Mouse (Mus musculus) lung, postnatal 25 days (tissue): ENCODE measurements around the gene Gm6034.
"Not testable (repeated sequence)": the region's sequence is repeated elsewhere in the genome, so short reads cannot be mapped to it uniquely, and the experiment has no call there.

Experiments used
- DNase-seq: peaks from one replicate; pipeline ENCODE4 v3.0.0; 2022; ENCODE audit warnings: low spot score

The Gm6034 gene

DNA sequence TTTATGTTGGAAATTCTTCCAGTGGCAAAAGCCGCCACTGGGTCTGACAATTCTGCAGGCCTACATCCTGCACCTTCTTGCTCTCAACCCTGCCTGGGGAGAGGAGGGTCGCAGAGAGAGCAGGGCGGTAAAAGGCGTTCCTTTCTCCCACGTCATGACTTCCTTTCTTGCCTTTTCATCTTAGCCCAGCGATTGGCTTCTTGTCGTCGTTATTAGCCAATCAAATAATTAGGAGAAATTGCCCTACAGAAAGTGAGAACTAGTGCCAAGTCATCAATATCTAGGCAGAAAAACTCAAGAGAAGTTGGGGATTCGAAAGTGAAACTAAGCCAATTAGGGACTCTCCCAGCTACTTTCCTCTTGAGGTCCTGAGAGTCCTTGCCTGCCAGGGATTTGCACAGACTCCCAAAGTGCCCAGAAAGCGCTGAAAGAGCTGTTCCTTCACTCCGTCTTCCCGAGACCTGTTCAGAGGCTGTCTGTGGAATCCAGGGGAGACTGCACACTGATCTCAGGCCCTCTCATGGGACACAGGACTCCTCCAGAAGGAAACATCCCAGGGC is at the start of gene Gm6034, which contains the start of gene H2-T22:
Gm6034 (plus strand) TSS at position 352 of the 560 bp plus-strand sequence.
H2-T22 (minus strand) TSS at position 138 of the 560 bp plus-strand sequence.
- peak; percentile 97 for DNase-seq

DNA sequence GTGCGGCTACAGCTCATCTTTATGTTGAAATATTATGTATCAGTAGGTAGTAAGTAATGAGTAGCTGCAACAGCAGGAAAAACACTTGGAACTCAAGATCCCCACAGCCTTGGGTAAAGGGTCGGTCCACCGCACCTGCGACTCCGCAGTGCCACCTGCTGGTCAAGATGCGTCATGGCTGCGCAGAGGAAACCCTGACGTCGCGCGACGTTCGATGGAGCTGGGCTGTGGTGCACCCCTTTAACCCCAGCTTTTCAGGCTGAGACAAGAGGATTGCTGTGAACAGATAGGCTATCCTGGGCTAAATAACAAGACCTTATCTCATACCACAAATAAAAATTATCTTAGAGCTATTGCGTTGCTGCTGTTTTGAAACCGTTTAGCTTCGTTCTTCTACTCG is 49.1 kb upstream of the Gm6034 start:
- DNase-seq: peak; percentile 82

DNA sequence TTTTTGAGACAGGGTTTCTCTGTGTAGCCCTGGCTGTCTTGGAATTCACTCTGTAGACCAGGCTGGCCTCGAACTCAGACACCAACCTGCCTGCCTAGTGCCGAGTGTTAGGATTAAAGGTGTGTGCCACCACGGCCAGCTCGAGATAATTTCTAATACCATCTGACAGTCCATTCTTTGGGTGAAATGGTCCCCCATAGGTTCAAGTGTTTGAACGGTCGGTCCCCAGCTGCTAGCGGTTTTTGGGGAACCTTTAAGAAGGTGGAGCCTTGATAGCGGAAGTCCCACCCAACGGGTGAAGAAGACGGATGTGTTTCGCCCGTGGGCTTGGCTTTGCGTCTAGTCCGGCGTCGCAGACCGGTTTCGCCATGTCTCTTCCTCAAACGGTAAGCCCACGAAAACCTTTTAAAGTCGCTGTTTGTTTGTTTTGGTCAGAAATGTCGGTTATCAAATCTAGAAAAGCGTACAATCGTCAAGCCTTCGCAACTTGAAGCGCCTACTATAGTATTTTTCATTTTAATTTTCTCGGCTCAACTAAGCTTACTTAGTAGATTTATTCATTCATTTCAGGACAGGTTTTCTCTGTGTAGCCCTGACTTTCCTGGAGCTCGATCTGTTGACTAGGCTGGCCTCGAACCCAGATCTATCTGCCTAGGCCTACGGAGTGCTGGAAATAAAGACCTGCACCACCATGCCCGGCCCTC is 48.4 kb upstream of the Gm6034 start:
- peak; percentile 90 for DNase-seq

DNA sequence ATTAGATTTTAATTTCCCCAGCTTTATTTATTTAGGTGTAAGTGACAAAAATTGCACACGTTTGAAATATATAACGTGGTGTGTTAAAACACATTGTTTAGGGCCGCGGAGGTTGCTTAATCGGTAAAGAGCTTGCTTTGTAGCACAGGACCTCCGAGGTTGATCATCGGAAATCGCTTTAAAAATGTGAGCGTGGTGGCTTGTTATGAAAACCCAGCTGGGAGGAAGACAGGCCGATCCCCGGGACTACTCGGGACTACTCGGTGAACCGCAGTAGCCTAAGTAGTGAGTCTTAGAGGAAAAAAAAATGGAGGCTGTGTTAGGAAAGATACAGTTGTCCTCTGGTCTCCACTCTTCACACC is 47.9 kb upstream of the Gm6034 start:
- no peak for DNase-seq

DNA sequence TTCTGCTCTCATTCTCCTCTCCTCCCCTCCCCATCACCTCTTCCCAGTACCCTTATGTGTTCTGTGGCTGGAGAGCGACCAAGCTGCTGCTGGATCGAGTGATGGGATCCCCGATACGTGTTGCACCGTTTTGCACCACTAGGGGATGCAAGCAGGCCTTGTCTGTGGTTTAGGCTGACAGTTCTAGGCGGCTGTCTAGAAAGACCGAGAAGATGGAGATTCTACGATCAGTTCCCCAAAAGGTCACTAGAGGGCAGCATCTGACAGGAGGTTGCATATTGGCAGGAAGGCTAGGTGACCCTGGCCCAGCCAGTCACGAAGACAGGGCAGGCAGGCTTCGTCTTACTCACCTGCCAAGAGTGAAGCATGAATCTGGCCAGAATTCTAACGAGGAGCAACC is 45.8 kb upstream of the Gm6034 start:
- peak; percentile 98 for DNase-seq

DNA sequence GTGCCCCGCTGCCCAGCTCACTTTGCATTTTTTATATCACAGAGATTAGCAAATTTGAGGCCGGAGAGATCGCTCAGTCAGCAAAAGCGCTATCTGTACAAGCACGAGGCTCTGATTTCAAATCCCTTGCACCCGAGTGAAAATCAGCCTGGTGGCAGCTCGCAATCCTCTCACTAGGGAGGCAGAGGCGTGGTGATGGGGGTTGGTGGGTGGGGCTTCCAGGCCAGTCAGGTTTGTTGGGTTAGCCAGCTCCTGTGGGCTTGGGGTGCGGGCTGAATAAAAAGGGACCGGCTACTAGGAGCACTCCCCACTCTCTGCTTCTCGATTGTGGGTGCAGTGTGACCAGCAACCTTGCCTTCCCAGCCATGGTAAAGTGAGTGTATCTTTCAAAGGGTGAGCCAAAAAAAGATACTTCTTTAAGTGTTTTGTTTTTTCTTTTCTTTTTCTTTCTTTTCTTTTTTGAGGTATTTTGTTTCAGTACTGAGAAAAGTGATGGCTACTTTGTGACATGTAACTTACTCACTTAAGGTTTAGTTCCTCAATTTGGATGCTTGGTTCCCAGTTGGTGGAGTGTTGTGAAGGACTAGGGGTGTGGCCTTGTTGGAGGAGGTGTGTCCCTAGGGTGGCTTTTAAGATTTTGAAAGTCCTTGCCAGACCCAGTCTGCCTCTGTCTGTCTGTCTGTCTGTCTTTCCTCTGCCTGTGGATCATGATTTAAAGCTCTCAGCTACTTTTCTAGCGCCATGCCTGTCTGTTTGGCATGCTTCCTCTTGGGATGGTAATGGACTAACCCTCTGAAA is 44.8 kb upstream of the Gm6034 start:
- DNase-seq: peak; percentile 70

DNA sequence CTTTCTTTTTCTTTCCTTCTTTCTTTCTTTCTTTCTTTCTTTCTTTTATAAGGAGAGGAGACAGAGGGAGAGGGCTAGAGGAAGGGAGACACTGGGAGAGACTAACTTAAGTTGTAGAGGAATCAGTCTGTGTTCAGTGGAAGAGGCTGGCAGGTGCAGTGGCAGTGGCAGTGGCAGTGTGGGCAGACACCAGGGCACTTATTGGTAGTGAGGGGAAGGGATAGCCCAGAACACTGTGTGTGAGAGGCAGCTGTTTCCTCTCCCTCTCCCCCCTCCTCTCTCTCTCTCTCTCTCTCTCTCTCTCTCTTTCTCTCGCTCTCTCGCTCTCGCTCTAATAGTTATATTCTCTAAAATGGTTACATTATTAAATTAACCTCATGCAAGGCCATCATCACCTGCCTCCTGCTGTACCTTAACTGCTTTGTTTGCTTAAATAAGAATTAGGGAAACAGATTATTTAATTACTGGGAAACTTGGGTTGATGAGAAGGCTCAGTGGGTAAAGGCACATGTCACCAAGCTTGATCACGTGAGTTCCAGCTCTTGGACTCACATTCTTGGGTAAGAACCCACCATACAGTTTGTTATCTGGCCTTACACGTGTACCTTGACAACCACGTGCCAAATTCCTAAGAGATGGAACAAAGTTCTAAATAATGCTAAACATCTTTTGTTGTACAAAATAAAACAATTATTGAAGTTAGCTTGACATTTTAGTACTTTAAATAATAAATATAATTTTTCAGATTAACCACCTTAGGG is 44.0 kb upstream of the Gm6034 start:
- no peak for DNase-seq

DNA sequence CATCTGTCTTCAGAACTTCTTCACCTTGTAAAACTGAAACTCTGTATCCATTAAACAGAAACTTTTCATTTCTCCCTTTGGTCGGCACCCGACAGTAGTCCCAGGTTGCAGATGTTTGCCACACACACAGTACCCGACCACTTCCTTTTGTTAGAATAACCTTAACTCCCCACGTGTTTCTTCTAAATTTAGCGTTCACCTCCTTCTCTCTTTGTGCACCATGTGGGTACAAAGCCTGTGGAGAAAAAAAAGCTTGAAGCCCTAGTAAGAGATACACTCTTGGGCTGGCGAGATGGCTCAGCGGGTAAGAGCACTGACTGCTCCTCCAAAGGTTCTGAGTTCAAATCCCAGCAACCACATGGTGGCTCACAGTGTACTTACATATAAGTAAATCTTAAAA is 43.4 kb upstream of the Gm6034 start:
- DNase-seq: peak; percentile 64

DNA sequence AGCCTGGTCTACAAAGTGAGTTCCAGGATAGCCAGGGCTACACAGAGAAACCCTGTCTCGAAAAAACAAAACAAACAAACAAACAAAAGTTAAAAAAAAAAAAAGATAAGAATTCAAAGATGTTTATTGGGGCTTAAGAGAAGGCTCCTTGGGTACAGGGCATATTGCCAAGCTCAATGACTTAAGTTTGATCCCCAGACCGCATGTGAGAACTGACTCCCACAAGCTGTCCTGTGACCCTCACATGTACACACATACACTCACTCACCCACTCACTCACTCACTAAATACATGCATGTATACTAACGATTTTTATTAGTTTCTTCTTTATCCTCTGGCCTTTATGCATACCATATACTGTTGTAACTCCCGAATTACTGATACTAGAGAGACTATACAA is 42.4 kb upstream of the Gm6034 start:
- DNase-seq: no peak

DNA sequence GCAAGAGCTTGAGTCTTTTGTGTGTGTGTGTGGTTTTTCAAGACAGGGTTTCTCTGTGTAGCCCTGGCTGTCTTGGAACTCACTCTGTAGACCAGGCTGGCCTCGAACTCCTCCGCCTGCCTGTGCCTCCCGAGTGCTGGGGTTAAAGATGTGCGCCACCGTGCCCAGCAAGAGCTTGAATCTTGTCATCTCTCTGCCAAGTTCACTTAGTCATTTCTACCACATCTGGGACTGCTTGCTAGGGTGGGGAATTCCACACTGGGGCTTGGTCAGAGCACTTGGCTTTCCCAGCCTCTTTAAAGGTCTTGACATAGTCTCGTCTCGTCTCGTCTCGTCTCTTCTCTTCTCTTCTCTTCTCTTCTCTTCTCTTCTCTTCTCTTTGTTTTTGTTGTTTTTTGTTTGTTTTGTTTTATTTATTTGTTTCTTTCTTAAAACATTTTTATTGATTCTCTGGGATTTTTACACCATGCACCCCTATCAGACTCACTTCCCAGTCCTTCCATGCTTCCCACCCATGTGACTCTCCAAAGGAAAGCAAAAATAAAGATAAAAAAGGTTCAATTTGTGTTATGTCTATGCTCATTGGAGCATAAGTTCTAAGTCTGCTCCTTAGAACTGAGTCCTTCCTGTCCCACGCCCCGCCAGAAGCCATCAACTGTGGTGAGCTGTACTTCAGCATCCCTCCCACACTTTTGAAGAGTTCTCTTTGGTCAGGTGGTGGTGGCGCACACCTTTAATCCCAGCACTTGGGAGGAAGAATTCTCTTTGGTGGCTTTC is 41.5 kb upstream of the Gm6034 start:
- no peak for DNase-seq

DNA sequence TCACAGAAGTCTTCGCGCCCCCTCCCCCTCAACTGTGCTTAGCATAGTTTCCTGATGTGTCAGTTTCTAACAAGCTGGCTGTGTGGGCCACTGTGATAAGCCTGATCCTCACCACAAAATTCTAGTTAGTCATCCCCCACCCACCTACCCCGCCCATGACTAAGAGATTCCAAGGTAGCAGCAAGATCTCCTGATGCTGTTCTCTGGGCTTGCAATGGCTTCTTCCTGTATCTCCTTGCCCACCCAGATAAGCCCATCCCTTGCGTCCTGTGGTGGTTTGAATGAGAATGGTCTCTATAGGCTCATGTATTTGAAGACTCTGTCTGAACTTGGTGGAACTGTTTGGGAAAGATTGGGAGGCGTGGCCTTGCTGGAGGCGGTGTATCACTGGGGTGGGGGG is 40.8 kb upstream of the Gm6034 start:
- no peak for DNase-seq

DNA sequence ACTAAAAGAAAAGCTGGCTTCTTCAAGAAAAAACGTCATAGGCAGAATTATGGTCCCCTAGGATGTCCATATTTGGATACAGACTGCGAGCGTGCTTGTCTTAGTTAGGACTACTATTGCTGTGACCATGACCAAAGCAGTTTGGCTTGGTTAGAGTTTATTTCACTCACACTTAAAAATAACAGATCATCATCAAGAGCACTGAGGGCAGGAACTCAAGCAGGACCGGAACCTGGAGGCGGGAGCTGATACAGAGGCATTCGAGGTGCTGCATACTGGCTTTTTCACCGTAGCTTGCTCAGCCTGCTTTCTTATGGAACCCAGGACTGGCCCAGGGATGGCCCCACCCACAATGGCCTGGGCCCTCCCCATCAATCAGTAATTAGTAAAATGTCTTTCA is 39.4 kb upstream of the Gm6034 start:
- DNase-seq: no peak

DNA sequence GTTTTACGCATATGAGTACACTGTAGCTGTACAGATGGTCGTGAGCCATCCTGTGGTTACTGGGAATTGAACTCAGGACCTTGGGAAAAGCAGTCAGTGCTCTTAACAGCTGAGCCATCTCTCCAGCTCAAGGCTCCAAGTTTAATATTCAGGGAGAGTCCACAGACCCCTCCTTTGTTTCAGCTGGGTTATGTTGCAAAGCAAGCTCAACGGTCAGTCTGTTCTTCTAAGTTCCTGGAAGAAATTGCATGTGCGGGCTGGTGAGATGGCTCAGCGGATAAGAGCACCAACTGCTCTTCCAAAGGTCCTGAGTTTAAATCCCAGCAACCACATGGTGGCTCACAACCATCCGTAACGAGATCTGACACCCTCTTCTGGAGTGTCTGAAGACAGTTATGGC is 38.4 kb upstream of the Gm6034 start:
- not testable (repeated sequence) for DNase-seq

DNA sequence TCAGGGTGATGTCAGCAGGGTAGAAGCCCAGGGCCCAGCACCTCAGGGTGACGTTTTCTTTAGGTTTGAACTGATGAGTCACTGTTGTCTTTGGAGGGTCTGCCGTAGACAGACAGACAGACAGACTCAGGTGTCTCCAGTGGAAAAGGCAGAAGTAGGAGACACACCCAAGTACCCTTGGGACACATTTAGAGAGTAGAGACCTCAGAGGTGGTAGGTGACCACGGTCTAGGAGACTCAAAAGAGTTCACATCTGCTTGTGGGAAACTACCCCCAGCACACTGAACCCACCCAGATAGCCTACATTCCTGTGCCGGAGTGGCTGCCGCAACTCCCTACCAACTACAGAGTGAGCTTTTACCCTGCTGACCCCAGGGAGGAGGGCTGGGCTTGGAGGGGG is 27.8 kb upstream of the Gm6034 start:
- no peak for DNase-seq

DNA sequence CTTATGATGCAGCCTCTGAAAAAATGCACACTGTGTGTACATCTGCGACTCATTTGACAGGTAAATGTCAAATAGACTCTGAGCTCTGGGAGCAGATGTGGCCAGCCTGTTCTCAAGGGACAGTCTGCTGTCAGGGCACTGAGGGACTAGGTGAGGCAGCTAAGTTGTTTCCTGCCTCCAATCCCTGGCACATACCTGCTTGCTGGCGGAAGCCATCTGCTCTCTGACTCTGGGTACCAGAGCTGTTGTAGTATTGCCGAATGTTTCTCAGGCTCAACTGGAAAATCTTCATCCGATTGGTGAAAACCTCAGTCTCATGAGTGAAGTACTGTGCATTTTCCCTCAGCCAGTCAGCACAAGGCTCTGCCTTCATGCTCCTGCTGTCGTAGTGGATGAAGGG is 25.7 kb upstream of the Gm6034 start:
- no peak for DNase-seq

DNA sequence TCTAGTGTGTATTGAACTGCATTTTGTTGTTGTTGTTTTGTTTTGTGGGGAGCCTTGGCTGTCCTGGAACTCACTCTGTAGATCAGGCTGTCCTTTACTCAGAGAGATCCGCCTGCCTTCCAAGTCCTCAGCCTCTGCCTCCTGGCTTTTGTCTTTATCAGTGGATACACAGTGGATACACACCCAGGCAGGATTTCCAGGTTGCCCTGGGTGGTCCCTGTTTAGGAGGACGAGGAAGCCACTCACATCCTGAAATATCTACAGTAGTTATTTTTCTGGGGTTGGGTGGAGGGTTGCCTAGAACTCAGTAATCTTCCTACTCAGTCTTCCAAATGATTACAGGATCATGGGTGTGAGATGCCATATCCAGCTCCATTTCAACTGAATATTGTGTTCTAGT is 23.8 kb upstream of the Gm6034 start:
- DNase-seq: no peak

DNA sequence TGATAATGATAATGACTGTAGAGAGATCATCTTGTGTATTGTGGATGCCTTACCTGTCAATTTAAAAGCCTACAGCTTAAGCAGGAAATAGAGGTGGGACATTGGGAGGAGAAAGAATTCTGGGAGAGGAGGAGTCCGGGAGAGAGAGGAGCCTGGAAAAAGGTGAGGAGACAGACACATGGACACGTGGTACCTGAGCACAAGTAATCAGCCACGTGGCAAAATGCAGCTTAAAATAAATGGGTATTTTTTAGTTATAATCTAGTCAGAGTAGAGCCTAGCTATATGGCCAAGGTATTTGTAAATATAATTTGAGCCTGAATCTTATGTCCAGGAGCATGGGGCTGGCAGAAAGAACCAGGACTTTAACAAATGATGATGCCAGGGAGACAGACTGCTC is 23.2 kb upstream of the Gm6034 start:
- DNase-seq: no peak

DNA sequence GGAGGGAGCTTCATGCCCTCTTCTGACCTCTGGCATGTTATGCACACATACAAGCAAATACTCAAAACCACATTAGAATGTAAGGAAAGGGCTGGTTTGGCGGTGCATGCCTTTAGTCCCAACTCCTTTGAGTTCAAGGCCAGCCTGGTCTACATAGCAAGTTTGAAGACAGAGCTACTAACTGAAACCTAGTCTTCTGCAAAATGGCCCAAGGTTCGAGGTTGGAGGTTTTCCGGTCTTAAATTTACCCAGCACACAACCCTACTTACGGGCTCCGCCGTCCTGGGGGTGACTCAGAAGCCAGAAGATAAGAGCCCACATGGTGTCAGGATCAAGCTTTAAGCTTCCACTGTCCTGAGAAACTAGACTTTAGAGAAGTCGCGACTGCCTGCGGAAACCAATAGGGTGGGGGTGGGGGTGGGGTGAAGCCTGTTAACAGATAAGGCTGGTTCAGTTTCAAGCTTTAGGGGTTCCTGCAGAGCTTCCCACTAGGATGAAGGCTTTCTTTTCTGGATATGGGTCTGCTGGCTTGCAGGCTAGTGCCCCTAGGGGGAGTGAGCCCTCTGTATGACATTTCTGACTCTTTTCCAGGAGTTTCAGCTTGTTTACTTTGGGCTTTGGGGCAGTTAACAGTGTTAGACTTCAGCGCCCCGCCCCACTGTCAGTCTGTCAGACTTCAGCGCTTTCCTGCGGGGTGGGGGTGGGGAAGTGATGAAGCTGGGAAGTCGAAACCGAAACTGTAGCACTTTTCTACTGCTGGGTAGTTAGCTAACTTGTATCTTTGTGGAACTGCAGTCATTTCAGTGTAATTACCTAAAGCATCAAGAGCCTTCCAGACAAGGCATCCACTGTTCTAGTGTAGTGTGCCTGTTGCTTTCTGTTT is 22.3 kb upstream of the Gm6034 start, which contains the start of gene H2-T24:
H2-T24 (minus strand) TSS at position 370 of the 883 bp plus-strand sequence.
- DNase-seq: peak; percentile 86

DNA sequence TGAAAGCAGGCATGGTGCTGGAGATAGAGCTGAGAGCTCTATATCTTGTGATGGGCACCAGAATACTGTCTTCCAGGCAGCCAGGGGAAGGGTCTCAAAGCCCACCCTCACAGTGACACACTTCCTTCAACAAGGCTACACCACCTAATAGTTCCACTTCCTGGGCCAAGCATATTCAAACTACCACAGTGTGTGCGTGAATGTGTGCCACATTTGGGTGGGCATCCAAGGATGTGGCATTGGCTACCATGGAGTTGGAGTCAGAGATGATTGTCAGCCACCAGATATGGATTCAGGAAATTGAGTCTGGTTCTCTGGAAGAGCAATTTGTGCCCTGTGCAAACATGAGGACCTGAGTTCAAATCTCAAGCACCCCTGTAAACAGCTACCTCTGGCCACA is 21.5 kb upstream of the Gm6034 start:
- DNase-seq: no peak

DNA sequence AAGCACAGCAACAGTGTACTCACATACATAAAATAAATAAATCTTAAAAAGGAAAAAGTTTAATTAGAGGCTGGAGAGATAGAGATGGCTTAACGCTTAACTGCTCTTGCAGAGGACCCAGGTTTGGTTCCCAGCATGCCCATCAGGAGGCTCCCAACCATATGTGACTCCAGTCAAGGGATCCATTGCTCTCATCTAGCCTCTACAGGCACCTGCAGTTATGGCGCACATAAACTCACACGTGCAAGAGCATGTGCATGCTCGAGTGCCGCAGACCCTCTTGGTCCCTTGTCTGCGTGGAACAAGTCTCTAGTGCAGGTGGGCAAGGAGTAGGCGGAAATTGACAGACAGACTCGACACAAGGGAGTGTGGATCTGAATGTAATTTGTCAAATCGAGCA is 20.7 kb upstream of the Gm6034 start:
- no peak for DNase-seq

DNA sequence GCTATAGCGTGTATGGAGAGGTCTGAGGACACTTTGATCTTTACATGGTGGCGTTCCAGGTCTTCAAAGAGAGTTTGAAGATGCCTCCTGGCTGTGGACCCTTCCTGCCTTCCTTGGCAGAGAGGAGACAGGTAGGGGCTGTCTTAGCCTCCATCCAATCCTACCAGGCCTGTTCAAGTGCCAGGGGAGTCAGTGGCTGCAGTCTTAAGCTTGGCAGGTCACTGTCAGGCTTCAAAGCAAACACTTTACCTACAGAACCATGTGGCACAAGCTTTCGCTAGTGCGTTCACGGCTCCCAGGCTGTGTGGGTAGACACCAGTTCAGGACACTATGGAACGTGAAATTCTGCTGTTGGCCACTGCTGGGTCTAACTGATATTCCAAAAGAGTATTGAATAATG is 19.8 kb upstream of the Gm6034 start:
- DNase-seq: no peak
